Mouse (Mus musculus) CH12.LX (cell line): ENCODE data around the gene Rgs14. TPM values are rescaled to one million over a fixed set of nuclear protein-coding genes. Genes with fewer than 3 reads are reported as not detected.

ENCODE experiments used
- DNase-seq: peaks from one replicate; pipeline ENCODE4 v3.0.0-alpha.2; 2013; ENCODE audit errors: extremely low read depth
- H3K27ac ChIP-seq: 2 replicates; pipeline ENCODE4 v1.5.1; 2012; ENCODE audit warnings: low read depth, mild to moderate bottlenecking, control low read depth, moderate library complexity; ENCODE audit not compliant: insufficient read depth
- H3K27me3 ChIP-seq: replicated peaks from 2 replicates; pipeline ENCODE3; 2012; ENCODE audit warnings: inconsistent platforms
- H3K36me3 ChIP-seq, 2 experiments: replicated peaks in 1 of 2; 2 replicates each; pipeline versions ENCODE3 to v1.6.1; 2012; ENCODE audit warnings: inconsistent platforms in 1 of 2, low read length in 1 of 2, mild to moderate bottlenecking in 1 of 2, mixed read lengths in 1 of 2, moderate library complexity in 1 of 2; ENCODE audit not compliant: control insufficient read depth in 1 of 2, insufficient read depth in 1 of 2
- H3K4me1 ChIP-seq, 2 experiments: 2 replicates each; pipeline ENCODE4 v1.6.1; 2012; ENCODE audit warnings: inconsistent platforms in 1 of 2, moderate library complexity in 1 of 2; ENCODE audit not compliant: insufficient read depth in 2 of 2, control insufficient read depth in 1 of 2
- H3K4me2 ChIP-seq: 2 replicates; pipeline ENCODE4 v1.6.1; 2012; ENCODE audit warnings: low read depth, mild to moderate bottlenecking, control low read depth; ENCODE audit not compliant: poor library complexity, insufficient read depth, severe bottlenecking
- H3K4me3 ChIP-seq, 3 experiments: fragments of 150-350 bp in 1 of 3; sonication (generic) in 1 of 3; replicated peaks in 1 of 3; 2 replicates each; pipeline versions ENCODE3 to v1.5.1; 2011 to 2012; ENCODE audit warnings: low read depth in 2 of 3, low read length in 2 of 3, mild to moderate bottlenecking in 2 of 3, moderate library complexity in 2 of 3, control low read depth in 1 of 3, improper control_type of control experiment in 1 of 3, inconsistent platforms in 1 of 3, mixed read lengths in 1 of 3; ENCODE audit not compliant: poor library complexity in 1 of 3
- H3K79me2 ChIP-seq: replicated peaks from 2 replicates; pipeline ENCODE4 v1.6.1; 2012; ENCODE audit warnings: mild to moderate bottlenecking, moderate library complexity; ENCODE audit not compliant: control insufficient read depth, poor library complexity, insufficient read depth, severe bottlenecking; ENCODE audit errors: extremely low read depth
- H3K9ac ChIP-seq: 2 replicates; pipeline ENCODE4 v1.6.1; 2012; ENCODE audit warnings: low read depth, mild to moderate bottlenecking, control low read depth, moderate library complexity; ENCODE audit not compliant: insufficient read depth
- H3K9me3 ChIP-seq: replicated peaks from 2 replicates; pipeline ENCODE3; 2012; ENCODE audit warnings: low read length, inconsistent platforms, mixed read lengths
- BHLHE40 ChIP-seq: IDR thresholded peaks from 2 replicates; pipeline ENCODE4 v1.6.1; 2011; ENCODE audit warnings: mild to moderate bottlenecking, low read depth, low read length, improper control_type of control experiment
- CTCF ChIP-seq, 2 experiments: IDR thresholded peaks in 1 of 2; conservative IDR thresholded peaks in 1 of 2; 2 replicates each; pipeline ENCODE4 v1.5.1; 2011 to 2012; ENCODE audit warnings: low read depth in 2 of 2, low read length in 2 of 2, improper control_type of control experiment in 1 of 2, inconsistent platforms in 1 of 2, mild to moderate bottlenecking in 1 of 2, moderate library complexity in 1 of 2
- E2F4 ChIP-seq: IDR thresholded peaks from 2 replicates; pipeline ENCODE4 v1.6.1; 2011; ENCODE audit warnings: low read depth, low read length, improper control_type of control experiment; ENCODE audit not compliant: insufficient replicate concordance
- EP300 ChIP-seq: IDR thresholded peaks from 2 replicates; pipeline ENCODE4 v1.6.1; 2011; ENCODE audit warnings: low read length, improper control_type of control experiment
- IRF4 ChIP-seq: IDR thresholded peaks from 2 replicates; pipeline ENCODE4 v1.6.1; 2014; ENCODE audit warnings: low read depth, mild to moderate bottlenecking, inconsistent platforms, low read length, improper control_type of control experiment
- JUND ChIP-seq: conservative IDR thresholded peaks from 2 replicates; pipeline ENCODE4 v1.6.1; 2011; ENCODE audit warnings: low read depth, low read length, improper control_type of control experiment
- MEF2A ChIP-seq: IDR thresholded peaks from 2 replicates; pipeline ENCODE4 v1.6.1; 2014; ENCODE audit warnings: low read depth, mild to moderate bottlenecking, inconsistent platforms, low read length, improper control_type of control experiment, borderline replicate concordance
- PAX5 ChIP-seq: IDR thresholded peaks from 2 replicates; pipeline ENCODE4 v1.6.1; 2012; ENCODE audit warnings: low read length, inconsistent platforms, mixed read lengths
- RCOR1 ChIP-seq: conservative IDR thresholded peaks from 2 replicates; pipeline ENCODE4 v1.6.1; 2012; ENCODE audit warnings: low read depth, mild to moderate bottlenecking, inconsistent platforms, low read length, improper control_type of control experiment
- SIN3A ChIP-seq: IDR thresholded peaks from 2 replicates; pipeline ENCODE4 v1.6.1; 2012; ENCODE audit warnings: low read length, improper control_type of control experiment, inconsistent platforms
- TBP ChIP-seq: conservative IDR thresholded peaks from 2 replicates; pipeline ENCODE4 v1.6.1; 2011; ENCODE audit warnings: low read depth, low read length, improper control_type of control experiment
- TCF12 ChIP-seq: IDR thresholded peaks from 2 replicates; pipeline ENCODE4 v1.6.1; 2014; ENCODE audit warnings: low read depth, mild to moderate bottlenecking, inconsistent platforms, low read length, improper control_type of control experiment
- UBTF ChIP-seq: IDR thresholded peaks from 2 replicates; pipeline ENCODE4 v1.6.1; 2012; ENCODE audit warnings: low read depth, mild to moderate bottlenecking, inconsistent platforms, low read length, improper control_type of control experiment, moderate library complexity
- ZC3H11A ChIP-seq: IDR thresholded peaks from 2 replicates; pipeline ENCODE4 v1.6.1; 2012; ENCODE audit warnings: low read depth, mild to moderate bottlenecking, inconsistent platforms, low read length, improper control_type of control experiment
- ZKSCAN1 ChIP-seq: IDR thresholded peaks from 2 replicates; pipeline ENCODE4 v1.6.1; 2012; ENCODE audit warnings: low read depth, inconsistent platforms, low read length, improper control_type of control experiment, borderline replicate concordance
- dilution Hi-C: fragments of 300-500 bp; cut with MboI; formaldehyde crosslinking; loops from 2 replicates; pipeline ENCODE4 v1.14.3; 2020; ENCODE audit warnings: low sequenced_read_pairs; ENCODE audit not compliant: extremely low pct_unique_long_range_greater_than_20kb, extremely low pct_ligation_motif_present
- in situ Hi-C: fragments of 300-500 bp; cut with MboI; formaldehyde crosslinking; loops from 3 replicates; pipeline ENCODE4 v1.14.3; 2019; ENCODE audit warnings: low sequenced_read_pairs, low pct_ligation_motif_present, low pct_unique_long_range_greater_than_20kb, mixed read lengths
- polyA plus RNA-seq: library from polyadenylated mRNA; unstranded; fragments of >175 nt; gene quantifications from 2 replicates; pipeline ENCODE4 v1.2.1, GENCODE M21; 2012; ENCODE audit warnings: low read depth; ENCODE audit not compliant: insufficient read length
- total RNA-seq, 2 experiments: library from RNA; depleted of rRNA; stranded (reverse); fragments of 300-350 nt in 1 of 2; fragments of >200 nt in 1 of 2; gene quantifications; 2 replicates each; pipeline ENCODE4 v1.2.3; 2012 to 2014

The Rgs14 gene
- total and polyA plus RNA-seq, 3 experiments = 6.3 to 8.0 (median 7.6) TPM

DNA sequence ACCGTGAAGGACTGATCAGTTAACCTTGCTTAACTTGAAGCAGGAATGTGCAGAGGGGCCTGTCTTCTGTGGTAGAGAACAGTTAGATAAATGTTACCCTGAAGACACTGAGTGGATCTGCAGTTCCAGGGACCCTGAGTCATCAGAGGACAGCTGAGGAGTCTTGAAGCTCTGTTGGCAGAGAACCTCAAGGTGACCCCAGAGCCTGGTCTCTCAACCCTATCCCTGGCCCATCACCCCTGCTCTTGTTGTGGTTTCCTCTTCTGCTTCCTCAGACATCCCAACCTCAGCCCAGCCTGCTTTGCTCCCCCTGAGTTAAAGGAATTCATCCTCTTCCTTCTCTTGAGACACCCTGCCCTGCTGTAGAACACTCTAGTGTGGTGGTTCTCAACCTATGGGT lies 28.6 kb downstream of the Rgs14 start, which contains the start of gene Slc34a1:
TSS of gene Slc34a1 (plus strand) at position 100 of the 400 bp plus-strand sequence.
- TF ChIP-seq E2F4 (no peak), MEF2A (no peak), BHLHE40 (no peak), UBTF (no peak)
- Histone ChIP-seq H3K27ac (no peak within 1 kb of the TSS), H3K27me3 (peaks cover 54% of the 10 kb centered on the region), H3K4me3 (no peak within 1 kb of the TSS), H3K79me2 (no peaks in the 10 kb centered on the region), H3K9ac (no peak within 1 kb of the TSS), H3K36me3 (no peaks in the 10 kb centered on the region), H3K9me3 (no peaks in the 10 kb centered on the region), H3K4me2 (no peak within 1 kb of the TSS), H3K4me1 (peaks cover 2 to 6% of the 10 kb centered on the region in 2 experiments; a peak in 3 of 4 replicates)
- in situ Hi-C loops = no loop called here
- dilution Hi-C loops = no loop called here
- DNase-seq = no peak

DNA sequence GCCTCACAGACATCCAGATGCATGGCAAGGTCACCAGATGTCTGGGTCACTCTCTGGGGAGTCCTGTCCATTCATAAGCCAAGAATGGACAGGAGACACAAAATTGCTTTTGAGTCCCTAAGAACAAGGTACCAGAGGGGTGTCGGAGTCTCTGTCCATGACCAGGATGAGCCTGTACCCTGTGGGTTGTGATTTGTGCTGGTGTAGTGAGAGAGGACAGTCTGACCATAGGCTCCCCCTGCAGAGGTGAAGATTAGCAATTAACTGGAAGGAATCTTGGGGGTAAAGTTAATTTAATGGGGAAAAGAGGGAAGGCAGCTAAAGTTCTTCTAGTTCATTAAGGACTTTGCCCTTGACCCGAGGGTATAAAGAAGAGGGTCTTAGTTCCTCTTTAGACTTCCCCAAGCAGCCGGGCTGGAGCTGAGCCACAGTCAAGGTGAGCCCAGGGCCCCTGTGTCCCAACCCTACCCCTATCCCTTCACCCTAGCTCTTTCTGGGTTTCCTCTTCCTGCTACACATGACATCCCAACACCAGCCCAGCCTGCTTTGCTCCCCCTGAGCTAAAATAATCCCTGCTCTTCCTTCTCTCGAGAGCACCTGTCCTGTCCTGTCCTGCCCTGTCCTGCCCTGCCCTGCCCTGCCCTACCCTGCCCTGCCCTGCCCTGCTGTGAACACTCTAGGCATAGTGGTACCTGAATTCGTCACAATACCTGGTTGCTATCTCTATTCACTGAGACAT lies 29.9 kb downstream of the Rgs14 start:
- Histone ChIP-seq H3K79me2 (no peaks in the 10 kb centered on the region), H3K4me1 (peaks cover 6 to 16% of the 10 kb centered on the region in 2 experiments), H3K4me3 (no peak overlapping the region), H3K27me3 (peaks cover 57% of the 10 kb centered on the region), H3K9ac (no peak overlapping the region), H3K27ac (no peak overlapping the region), H3K36me3 (no peaks in the 10 kb centered on the region), H3K4me2 (no peak overlapping the region), H3K9me3 (no peaks in the 10 kb centered on the region)
- no peak for DNase-seq
- TF ChIP-seq PAX5 (no peak), BHLHE40 (no peak), SIN3A (no peak), IRF4 (no peak), ZKSCAN1 (no peak), JUND (no peak)
- in situ Hi-C loops (no loop called here), dilution Hi-C loops (no loop called here)

GRCm38 (mm10) chr13:55400039-55400346 lies 30.5 kb downstream of the Rgs14 start:
- Histone ChIP-seq H3K36me3 (no peaks in the 10 kb centered on the region), H3K4me3 (no peak overlapping the region), H3K4me1 (peaks cover 6 to 20% of the 10 kb centered on the region in 2 experiments), H3K9me3 (no peaks in the 10 kb centered on the region), H3K79me2 (no peaks in the 10 kb centered on the region), H3K4me2 (no peak overlapping the region), H3K27ac (no peak overlapping the region), H3K9ac (no peak overlapping the region), H3K27me3 (peaks cover 56% of the 10 kb centered on the region)
- dilution Hi-C loops (no loop called here), in situ Hi-C loops (no loop called here)
- TF ChIP-seq EP300 (no peak), UBTF (no peak), TCF12 (no peak), TBP (no peak), ZC3H11A (no peak), CTCF (conservative IDR thresholded peaks at IDR 0.05 in 1 of 2, IDR thresholded peaks at IDR 0.05 in 1 of 2; ENCODE audit: low read depth in 2 of 2, low read length in 2 of 2) (no peak), RCOR1 (no peak)
- DNase-seq = no peak
